Mouse (Mus musculus): ENCODE data around the gene Gemin7.
A peak's percentile ranks its signal among the peaks of the same experiment; 100 is the strongest.

GRCm38 (mm10) chr7:19603849-19604605, 26.6 kb upstream of the Gemin7 start, which contains the start of gene Clasrp:
- no peak for TF ChIP-seq CTCF (IDR thresholded peaks at IDR 0.05; ENCODE audit: control insufficient read depth, insufficient read depth, low read length)
- peak; percentile 88; the same call in 1 of the 2 replicates for TF ChIP-seq POLR2A (IDR thresholded peaks at IDR 0.05; ENCODE audit: borderline replicate concordance, control insufficient read depth, low read depth, low read length)
